Mouse (Mus musculus) ovary, postnatal 10 days (tissue): ENCODE results near the gene Kank2.
"Not testable (repeated sequence)": the region's sequence is repeated elsewhere in the genome, so short reads cannot be mapped to it uniquely, and the experiment has no call there.

Source experiments
- DNase-seq: peaks from one replicate; pipeline ENCODE4 v3.0.0; 2022; ENCODE audit warnings: low spot score

Kank2 gene

GRCm38 (mm10) chr9:21818125-21818524 lies 19.6 kb upstream of the Kank2 start:
- no peak for DNase-seq

DNA sequence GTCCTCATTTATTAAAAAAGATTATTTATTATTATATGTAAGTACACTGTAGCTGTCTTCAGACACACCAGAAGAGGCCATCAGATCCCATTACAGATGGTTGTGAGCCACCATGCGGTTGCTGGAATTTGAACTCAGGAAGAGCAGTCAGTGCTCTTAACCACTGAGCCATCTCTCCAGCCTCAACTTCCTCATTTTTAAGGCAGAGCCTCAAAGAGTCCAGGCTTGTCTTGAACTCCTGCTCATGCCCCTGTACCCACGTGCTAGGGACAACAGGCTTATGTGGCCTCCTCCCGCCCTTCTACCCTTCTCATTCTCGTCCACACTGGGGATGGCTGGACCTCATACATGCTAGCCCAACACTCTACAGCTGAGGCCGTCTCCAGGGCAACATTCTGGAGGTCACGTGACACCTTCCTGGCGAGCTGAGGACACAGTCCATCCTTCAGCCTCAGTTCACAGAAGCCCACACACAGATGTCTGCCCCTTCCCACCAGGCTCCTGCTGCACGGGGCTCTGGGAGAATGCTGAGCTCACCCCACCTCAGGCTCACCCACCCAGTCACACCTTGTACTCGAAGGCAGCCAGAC lies 18.3 kb upstream of the Kank2 start:
- no peak for DNase-seq

DNA sequence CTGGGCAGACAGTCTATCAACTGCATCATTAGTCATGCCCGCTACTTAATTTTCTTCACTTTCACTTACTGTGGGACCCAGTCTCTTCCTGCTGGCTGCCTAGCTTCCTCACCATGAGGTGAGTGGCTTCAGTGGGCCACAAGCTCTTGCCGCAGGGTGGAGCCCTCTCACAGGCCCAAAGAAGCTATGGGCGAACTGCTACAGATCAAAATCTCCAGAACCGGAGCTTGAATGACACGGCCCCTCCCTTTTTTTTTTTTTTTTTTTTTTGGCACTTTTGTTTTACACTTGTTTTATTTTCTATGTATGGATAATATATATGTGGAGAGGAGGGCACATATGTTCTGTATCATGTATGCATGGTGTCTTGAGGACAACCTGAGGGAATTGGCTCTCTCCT lies 12.6 kb upstream of the Kank2 start:
- no peak for DNase-seq

DNA sequence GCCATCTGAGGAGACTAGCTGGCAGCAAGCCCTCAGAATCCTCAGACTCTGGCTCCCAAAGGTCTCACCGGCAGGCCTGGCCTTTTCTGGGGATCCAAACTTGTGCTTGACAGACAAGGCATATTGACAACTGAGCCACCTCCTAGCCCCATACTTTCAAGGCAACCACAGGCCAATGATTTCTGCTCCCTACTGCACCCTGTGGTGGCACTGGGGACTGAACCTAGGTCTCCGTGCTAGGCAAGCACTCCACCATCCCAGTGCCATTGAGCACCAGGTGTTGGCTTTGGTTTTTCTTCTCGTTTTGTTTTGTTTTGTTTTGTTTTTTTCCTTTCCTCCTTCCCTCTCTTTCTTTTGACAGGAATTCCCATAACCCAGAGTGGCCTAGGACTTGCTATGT lies 10.0 kb upstream of the Kank2 start:
- no peak for DNase-seq

DNA sequence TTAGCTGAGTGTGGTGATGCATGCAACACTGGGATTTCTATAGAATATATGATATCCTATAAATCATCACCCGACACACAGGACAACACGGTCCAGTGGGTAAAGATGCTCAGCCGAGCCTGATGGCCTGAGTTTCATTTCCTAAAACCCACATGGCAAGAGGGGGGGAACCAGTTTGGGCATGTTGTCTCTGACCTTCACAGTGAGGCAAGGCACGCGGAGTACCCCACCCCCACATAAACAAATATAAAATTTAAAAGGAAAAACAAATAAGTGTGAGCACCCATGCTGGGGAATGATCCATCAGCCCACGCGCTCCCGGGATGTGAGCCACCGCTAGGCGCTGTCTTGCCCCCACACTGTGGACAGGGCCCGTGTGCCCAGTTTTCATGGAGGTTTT lies 8.4 kb upstream of the Kank2 start:
- DNase-seq, result no peak

DNA sequence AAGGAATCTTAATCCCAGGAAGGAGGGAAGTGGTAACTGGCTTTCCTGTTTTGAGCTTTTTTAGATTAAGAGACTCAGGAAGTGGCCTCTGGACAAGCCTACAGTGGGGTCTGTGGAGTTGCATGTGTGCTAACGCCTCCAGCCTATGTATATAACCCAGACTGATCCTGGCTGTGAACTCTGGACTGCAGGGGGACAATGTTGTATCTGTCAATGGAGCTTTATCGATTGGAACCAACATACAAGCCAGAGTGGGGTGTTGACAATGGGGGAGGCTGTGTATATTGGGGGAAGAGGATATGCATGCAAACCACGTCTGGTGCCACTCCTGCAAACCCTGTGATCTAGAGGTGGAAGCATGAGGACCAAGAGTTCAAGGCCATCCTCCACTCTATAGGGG lies 7.8 kb upstream of the Kank2 start:
- DNase-seq, result no peak

DNA sequence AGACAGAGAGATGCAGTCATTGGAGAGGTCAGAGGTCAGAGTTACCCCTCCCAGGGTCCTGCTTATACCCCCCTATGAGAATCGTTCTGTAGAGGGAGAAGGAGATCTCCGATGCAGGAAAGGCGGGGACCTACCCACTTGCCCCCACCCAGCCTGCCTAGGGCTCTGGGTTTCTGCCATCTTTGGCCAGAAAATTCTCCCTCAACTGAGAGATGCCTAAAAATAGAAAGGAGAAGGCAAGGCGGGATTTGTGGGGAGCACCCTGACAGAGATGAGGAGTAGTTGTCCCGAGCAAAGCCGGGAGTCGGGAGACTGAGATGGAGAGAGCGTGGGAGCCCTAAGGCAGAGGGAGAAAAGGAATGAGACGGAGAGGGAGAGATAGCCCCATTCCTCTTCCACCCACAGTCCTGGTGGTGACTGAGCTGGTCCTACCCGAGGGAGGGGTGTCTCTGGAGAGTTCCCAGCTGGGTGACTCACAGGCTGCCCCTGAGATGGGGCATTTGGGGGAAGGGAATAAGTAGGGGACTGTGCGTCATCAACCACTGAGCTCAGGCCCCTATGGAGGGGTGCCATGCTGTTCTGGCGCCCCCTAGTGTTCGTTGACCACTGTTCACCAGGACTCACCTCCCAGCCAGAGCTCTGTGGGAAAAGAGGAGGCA lies 5.6 kb upstream of the Kank2 start:
- peak; percentile 74 for DNase-seq

GRCm38 (mm10) chr9:21801591-21801990 lies 3.0 kb upstream of the Kank2 start:
- DNase-seq, result no peak

DNA sequence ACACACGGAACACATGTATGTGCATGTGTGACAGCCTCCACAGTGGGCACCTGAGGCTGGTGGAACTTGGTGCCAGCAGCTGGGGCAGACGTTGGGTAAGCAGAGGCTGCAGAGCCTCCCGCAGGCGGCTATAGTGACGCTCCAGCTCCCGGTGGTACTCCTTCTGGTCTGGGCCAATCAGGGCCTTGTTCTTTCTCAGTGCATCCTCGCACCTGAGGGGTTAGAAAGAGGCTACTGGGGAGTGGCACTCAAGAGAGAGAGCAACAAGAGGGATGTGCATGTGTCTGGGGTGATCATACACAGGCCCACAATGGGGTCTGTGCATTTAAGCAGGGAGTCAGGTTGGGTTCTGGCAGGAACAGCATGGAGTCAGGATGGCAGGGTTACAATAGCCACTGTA lies 2.6 kb upstream of the Kank2 start:
- DNase-seq, result no peak

- no peak for DNase-seq
Measured at GRCm38 (mm10) chr9:21799010-21799350, 436 bp upstream of the Kank2 start.

DNA sequence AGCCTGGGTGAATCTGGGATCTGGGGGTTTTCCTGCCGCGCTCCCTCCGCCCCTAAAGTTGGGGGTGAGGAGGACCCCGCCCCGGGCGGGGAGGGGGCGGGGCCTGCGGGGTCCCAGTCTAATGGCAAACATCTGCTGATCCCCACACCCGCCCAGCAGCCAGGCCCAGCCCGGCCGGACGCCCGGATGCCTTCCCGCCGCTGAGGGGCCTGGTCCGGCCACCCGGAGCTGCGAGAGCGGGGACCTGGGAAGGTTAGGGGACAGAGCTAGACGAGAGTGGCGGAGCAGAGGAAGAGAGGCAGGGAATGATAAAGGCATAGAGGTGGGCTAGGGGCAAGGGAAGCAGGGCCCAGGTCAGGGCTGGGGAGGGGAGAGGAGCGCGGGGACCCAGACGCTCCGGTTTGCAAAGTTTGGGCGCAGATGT lies 611 bp downstream of the Kank2 start:
- peak; percentile 63 for DNase-seq

DNA sequence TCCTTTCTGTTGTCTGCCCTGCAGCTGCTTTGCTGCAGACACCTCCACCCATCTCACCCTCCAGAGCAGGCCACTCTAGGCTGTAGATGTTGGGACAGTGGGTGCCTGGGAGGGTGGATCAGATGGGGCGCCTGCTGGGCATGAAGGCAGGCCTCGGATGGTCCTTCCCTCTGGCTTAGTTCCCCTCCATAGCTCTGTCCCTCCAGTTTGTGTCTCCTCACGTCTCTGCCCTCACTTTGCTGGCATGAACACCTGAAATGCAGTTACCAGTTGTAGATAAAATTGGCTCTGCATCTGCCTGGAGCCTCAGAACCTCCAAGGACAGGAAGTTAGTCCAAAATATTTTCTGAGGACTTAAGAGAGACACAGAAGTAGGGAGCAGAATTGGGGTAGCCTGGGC lies 1.6 kb downstream of the Kank2 start:
- DNase-seq, result no peak

DNA sequence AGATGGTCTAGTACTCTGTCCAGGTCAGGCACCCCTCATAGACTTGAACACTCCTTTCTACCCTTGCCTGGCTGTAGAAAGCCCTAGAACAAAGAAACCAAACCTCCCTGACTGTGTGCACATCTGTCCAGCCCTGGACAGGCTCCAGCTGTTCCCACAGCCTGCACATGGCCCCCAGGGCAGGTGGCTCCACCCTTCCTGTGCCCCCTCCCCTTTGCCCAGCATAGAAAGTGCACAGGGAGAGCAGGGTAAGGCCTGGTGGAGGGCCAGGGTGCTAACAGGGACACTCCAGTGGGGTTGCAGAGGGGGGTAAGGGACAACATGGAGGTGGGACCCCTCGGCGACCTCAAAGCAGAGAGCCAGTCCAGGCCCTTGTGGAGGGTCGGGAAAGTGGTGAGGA lies 2.3 kb downstream of the Kank2 start:
- no peak for DNase-seq

DNA sequence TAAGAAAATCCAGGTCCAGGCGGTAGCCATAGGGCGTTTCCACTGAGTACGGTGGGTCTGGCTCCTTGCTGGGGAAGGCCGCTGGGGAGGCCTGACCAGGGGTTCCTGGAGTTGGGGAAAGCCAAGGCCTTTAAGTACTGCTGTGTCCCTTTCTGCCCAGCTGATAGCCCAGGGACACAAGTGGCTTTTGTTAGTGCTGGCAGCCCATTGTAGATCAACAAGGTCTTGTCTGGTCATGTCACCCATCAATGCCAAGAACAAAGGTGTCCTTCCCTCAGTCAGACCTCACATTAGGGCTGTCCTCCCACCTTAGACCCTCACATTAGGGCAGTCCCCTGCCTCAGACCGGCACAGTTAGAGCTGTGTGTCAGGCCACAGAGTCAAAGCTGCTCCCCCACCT lies 3.0 kb downstream of the Kank2 start:
- no peak for DNase-seq

- no peak for DNase-seq
Measured at GRCm38 (mm10) chr9:21794925-21795324, 3.6 kb downstream of the Kank2 start.

DNA sequence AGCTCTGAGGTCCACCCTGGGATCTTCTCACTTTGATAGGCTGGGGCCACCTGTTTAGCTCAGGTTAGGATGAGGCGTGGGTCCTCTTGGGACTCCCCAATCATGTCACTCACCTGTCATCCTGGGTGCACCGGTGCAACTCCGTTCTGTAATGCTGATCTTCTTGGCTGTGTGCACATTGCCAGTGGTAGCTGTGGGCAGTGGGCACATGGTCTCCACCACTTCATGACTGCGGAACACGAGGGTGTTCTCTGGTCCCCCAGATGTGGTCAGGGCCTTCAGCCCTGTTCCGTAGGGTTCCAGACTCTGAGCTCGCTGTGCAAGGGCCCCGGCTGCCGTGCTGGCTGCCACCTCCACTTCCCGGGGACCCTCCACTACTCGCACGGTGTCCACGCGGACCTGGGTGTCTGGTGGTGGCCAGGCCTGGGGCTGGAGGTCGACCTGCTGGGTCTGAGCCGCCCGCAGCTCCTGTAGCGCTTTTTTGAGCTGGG lies 4.2 kb downstream of the Kank2 start:
- DNase-seq, result no peak

GRCm38 (mm10) chr9:21793507-21793906 lies 5.0 kb downstream of the Kank2 start:
- not testable (repeated sequence) for DNase-seq

- DNase-seq, result no peak
Measured at GRCm38 (mm10) chr9:21792644-21793043, 5.9 kb downstream of the Kank2 start.

GRCm38 (mm10) chr9:21791861-21792260 lies 6.7 kb downstream of the Kank2 start:
- DNase-seq, result no peak

DNA sequence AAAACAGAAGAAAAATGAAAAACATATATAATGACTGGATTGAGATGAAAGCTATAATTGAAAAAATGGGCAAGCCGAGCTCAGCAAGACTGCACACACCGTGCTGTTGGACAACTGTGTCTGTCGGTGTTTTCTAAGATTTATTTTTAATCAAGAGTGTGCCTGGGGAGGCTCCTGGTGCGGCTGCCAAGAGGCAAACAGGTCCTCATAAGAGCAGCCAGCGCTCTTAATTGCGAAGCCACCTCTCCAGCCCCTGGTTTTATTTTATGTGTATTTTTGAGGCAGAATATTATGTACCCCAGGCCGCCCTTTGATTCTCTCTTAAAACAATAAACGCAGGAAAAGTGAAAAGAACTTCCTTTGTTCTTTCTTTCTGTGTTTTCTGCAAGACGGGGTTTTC lies 10.3 kb downstream of the Kank2 start:
- DNase-seq, result no peak

DNA sequence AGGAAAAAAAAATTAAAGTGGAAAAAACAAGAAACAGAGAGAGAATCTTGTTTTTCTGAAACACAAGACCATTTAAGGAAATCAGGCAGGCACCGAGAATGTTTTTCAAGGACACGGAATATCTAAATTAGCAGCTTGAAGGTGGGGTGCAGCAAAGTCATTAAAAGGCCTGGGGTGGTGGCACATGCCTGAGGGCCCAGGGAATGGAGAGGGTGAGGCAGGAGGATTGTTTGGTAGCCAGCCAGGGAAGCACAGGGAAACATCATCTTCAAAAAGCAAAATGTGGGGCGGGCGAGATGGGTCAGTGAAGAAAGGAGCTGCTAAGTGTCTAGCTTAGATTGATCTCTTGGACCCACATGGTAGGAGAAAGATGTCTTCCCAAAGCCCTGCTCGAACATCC lies 10.9 kb downstream of the Kank2 start:
- DNase-seq, result no peak

DNA sequence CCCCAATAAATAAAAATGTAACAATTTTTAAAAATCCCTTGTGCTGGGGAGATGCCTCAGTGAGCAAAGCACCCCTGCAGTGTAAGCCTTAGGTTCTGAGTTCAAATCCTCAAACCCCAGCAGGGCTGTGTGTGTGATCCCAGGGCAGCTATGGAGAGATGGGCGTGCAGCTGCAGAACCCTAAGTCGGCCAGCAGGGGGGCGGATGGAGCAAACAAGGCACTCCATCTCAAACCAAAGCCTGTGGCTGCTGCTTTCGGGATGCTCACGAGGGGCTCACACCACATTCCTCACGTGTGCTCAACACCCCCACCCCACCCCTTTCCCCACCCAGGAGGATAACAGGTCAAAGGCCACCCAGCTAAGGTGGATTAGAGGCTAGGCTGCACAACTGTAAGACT lies 11.6 kb downstream of the Kank2 start:
- no peak for DNase-seq

DNA sequence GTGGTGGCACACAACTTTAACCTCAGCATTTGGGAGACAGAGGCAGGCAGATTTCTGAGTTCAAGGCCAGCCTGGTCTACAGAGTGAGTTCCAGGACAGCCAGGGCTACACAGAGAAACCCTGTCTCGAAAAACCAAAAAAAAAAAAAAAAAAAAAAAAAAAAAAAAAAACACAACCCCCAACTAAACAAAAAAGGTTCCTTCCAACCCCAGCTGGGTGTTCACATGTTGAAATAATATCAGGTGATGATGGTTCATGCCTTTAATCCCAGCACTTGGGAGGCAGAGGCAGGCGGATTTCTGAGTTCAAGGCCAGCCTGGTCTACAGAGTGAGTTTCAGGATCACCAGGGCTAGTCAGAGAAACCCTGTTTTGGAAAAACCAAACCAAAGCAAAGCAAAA lies 12.2 kb downstream of the Kank2 start:
- not testable (repeated sequence) for DNase-seq
